Mouse (Mus musculus) liver, embryonic 14.5 days (tissue): ENCODE measurements at regions not wholly inside any gene's neighbourhood (a gene's known extent, or its start where the extent isn't known, plus 50 kb on each side); places are given as distances from the start of the nearest gene placed in this dataset.

Source experiments
- ATAC-seq: fragments of 200-750 bp; cut with Nextera tagmentation; 2 replicates; pipeline ENCODE4 v1.8.0; 2017; ENCODE audit warnings: moderate number of reproducible peaks, mild to moderate bottlenecking, moderate library complexity; ENCODE audit not compliant: insufficient read depth
- DNase-seq, 3 experiments: peaks; one replicate each; pipeline ENCODE4 v3.0.0-alpha.2; 2012 to 2013; ENCODE audit warnings: low read depth in 3 of 3, low spot score in 3 of 3
- H3K27ac ChIP-seq: fragments of 300-500 bp; sonication (generic); 2 replicates; pipeline ENCODE4 v1.5.1; 2014; ENCODE audit warnings: moderate library complexity, mild to moderate bottlenecking, control low read depth, inconsistent platforms
- H3K27me3 ChIP-seq: fragments of 300-500 bp; sonication (generic); 2 replicates; pipeline ENCODE4 v1.6.1; 2014; ENCODE audit warnings: mild to moderate bottlenecking, low read length, moderate library complexity; ENCODE audit not compliant: control insufficient read depth, insufficient read depth
- H3K36me3 ChIP-seq: fragments of 300-500 bp; sonication (generic); replicated peaks from 2 replicates; pipeline ENCODE4 v1.6.1; 2014; ENCODE audit warnings: low read depth; ENCODE audit not compliant: control insufficient read depth, insufficient read depth
- H3K4me1 ChIP-seq, 2 experiments: fragments of 200-500 bp in 1 of 2; fragments of 300-500 bp in 1 of 2; sonication (generic) in 1 of 2; replicated peaks; 2 replicates each; pipeline ENCODE4 v1.6.1; 2012 to 2014; ENCODE audit warnings: antibody characterized with exemption in 1 of 2, inconsistent platforms in 1 of 2, low read length in 1 of 2; ENCODE audit not compliant: control insufficient read depth in 2 of 2, insufficient read depth in 2 of 2
- H3K4me2 ChIP-seq: fragments of 300-500 bp; sonication (generic); 2 replicates; pipeline ENCODE4 v1.6.1; 2014; ENCODE audit warnings: low read depth, mild to moderate bottlenecking, control low read depth, moderate library complexity
- H3K4me3 ChIP-seq, 2 experiments: fragments of 200-500 bp in 1 of 2; fragments of 300-500 bp in 1 of 2; sonication (generic) in 1 of 2; 2 replicates each; pipeline ENCODE4 v1.5.1; 2012 to 2014; ENCODE audit warnings: low read depth in 2 of 2, low read length in 2 of 2, mild to moderate bottlenecking in 2 of 2, control low read depth in 1 of 2, inconsistent platforms in 1 of 2, moderate library complexity in 1 of 2; ENCODE audit not compliant: insufficient read depth in 1 of 2
- H3K9ac ChIP-seq: fragments of 300-500 bp; sonication (generic); replicated peaks from 2 replicates; pipeline ENCODE4 v1.6.1; 2014; ENCODE audit warnings: mild to moderate bottlenecking, control low read depth, moderate library complexity
- H3K9me3 ChIP-seq: fragments of 300-500 bp; sonication (generic); 2 replicates; pipeline ENCODE4 v1.6.1; 2016; ENCODE audit warnings: low read length, mixed read lengths; ENCODE audit not compliant: control insufficient read depth
- CTCF ChIP-seq: IDR thresholded peaks from 2 replicates; pipeline ENCODE4 v1.5.1; 2016; ENCODE audit warnings: antibody characterized with exemption, low read depth, control low read depth
- EP300 ChIP-seq: IDR thresholded peaks from 2 replicates; pipeline ENCODE4 v1.6.1; 2016; ENCODE audit warnings: antibody characterized with exemption, low read depth
- WGBS: fragments of 180-500 bp; shearing (Covaris S2); extraction: QIAGEN DNeasy Blood & Tissue Kit; methylation state at CpG from one replicate; pipeline ENCODE4 v1.1.7; 2014; ENCODE audit not compliant: insufficient replicate concordance; 5-methylcytosine and 5-hydroxymethylcytosine counted together

DNA sequence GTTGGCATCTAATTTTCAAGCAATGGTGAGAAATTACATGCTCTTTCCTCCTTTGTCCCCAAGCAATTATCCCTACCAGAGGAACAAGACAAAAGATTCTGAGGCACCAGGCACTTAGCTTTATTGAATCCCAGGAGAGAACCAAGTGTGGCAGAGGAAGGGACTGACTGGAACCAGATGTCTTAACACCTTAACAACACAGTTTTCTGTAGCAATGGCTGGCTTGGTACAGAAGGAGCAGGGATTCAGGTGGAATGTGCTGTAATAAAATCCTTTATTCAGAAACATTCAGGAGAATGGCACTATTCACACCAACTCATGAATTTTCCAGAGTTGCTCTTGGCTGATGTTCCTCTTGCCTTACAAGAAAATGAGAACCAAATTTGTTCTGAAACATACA lies 315.3 kb upstream of the Tyrp1 start:
- Histone ChIP-seq H3K4me1 (no peaks in the 10 kb centered on the region), H3K27ac (no peak overlapping the region), H3K4me2 (no peak overlapping the region), H3K9me3 (no peaks in the 10 kb centered on the region), H3K27me3 (no peaks in the 10 kb centered on the region), H3K9ac (no peak overlapping the region), H3K36me3 (no peaks in the 10 kb centered on the region), H3K4me3 (no peak overlapping the region)
- ATAC-seq (no peak), DNase-seq (no peak)
- TF ChIP-seq CTCF (no peak), EP300 (no peak)

DNA sequence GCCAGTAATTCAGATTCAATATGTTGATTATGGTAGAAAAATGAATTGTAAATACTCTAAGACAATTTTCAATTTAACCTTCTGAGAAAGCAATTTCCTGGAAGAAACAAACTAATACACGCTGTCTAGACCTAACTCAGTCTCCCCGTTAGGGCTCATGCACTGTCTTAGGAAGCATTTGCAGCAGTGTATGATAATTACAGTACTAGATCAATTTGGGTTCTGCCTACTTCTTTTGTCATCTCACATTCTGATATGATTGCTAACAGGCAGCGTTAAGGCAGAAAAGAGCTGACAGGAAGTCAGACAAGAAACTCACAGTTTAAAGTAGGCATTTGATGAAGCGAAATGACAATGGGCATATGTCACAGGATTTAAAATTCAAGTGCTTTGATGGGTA lies 294.1 kb upstream of the Tyrp1 start:
- Histone ChIP-seq H3K36me3 (no peaks in the 10 kb centered on the region), H3K4me2 (no peak overlapping the region), H3K4me3 (no peak overlapping the region), H3K27ac (no peak overlapping the region), H3K9ac (no peak overlapping the region), H3K27me3 (no peaks in the 10 kb centered on the region), H3K4me1 (no peaks in the 10 kb centered on the region), H3K9me3 (no peaks in the 10 kb centered on the region)
- ATAC-seq (no peak), DNase-seq (no peak)
- no peak for TF ChIP-seq EP300
- no peak for TF ChIP-seq CTCF
- 56% methylated on average over 4 of the region's 4 CpGs for WGBS

DNA sequence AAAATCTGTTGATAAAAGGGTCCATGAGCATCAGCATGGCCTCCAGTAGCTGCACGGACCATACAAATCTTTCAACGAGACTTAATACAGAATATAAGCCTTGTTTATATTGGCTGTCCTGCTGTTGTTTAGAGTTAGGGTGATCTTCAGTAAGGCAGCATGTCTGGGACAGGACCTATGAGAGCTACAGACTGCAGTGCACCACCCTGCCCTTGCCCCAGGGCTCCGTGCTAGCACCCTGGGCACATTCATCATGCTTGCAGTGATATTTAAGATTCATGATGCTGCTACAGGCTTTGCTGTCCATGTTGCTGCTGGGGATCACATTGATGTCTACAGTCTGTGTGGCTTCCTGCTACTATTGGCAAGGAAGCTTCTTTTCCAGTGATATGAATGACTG lies 288.8 kb upstream of the Tyrp1 start:
- Histone ChIP-seq H3K27ac (no peak overlapping the region), H3K9me3 (no peaks in the 10 kb centered on the region), H3K4me1 (no peaks in the 10 kb centered on the region), H3K4me3 (no peak overlapping the region), H3K9ac (no peak overlapping the region), H3K27me3 (no peaks in the 10 kb centered on the region), H3K36me3 (no peaks in the 10 kb centered on the region), H3K4me2 (no peak overlapping the region)
- no peak for ATAC-seq
- no peak for TF ChIP-seq EP300
- TF ChIP-seq CTCF, result no peak
- no peak for DNase-seq
- 65% methylated on average over 3 of the region's 3 CpGs for WGBS

DNA sequence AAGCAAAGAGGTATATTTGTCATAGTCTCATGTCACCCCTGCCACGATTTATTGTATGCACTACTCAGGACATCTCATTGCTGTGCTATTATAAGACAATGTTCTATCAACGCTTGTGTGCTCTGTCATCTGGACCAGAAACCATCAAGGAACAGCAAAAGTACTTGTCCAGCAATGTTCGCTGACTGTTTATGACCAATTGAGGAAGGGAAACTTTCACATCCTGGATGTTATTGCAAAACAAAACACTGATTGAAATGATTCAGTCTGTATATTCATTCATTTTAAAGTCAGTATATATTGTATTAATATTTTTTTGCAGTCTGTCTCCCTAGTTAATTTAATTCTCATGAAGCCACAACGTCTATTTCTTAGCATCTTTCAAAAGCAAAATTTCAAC lies 244.5 kb upstream of the Tyrp1 start:
- DNase-seq (no peak), ATAC-seq (no peak)
- Histone ChIP-seq H3K9ac (no peak overlapping the region), H3K4me1 (no peaks in the 10 kb centered on the region), H3K27me3 (no peaks in the 10 kb centered on the region), H3K4me2 (no peak overlapping the region), H3K9me3 (no peaks in the 10 kb centered on the region), H3K36me3 (no peaks in the 10 kb centered on the region), H3K4me3 (no peak overlapping the region), H3K27ac (no peak overlapping the region)
- TF ChIP-seq CTCF (no peak), EP300 (no peak)
- 49% methylated on average over 4 of the region's 4 CpGs for WGBS

DNA sequence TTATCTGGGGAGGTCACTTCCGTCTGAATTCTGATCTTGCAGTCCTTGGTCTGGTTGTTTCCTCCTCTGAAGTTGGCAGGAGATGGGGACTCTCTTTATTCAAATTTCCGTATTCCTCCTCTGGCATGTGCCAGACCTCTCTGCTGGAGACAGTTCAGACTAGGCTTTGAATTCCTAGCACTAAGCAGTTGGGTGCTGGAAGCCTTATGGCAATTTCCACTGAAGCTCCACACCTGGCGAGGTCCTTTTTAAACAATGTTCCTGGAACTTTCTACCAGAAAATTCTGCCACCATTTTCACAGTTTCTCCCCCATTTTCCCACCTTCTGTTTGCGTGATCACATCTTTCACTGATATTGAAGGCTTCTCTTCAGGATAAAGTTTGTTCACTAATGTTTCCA lies 205.7 kb upstream of the Tyrp1 start:
- TF ChIP-seq EP300 (no peak), CTCF (no peak)
- ATAC-seq, result no peak
- WGBS, result 54% methylated on average over 4 of the region's 4 CpGs

DNA sequence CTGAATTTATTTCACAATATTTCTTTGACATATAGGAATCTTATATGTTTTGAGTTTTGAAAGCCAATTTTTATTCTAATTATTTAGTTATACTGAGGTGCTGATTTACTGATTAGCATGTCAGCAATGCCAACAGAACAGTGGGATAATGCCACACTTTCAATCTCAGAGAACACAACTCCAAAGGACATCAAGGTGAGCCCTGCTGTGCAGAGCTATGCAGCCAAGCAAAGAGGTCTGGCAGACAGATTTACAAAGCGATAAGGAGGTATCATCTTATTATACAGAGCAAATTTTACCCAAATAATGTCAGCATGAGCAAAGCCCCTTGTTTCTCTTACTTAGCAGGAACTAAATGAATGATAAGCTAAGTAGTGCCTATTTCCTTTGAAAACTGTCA lies 204.7 kb upstream of the Tyrp1 start:
- no peaks in the 10 kb centered on the region for H3K4me1 ChIP-seq
- H3K27ac ChIP-seq, result no peak overlapping the region
- DNase-seq (no peak), ATAC-seq (no peak)
- no peak overlapping the region for H3K9ac ChIP-seq
- H3K27me3 ChIP-seq, result no peaks in the 10 kb centered on the region
- H3K36me3 ChIP-seq, result no peaks in the 10 kb centered on the region
- WGBS, result 63% methylated on average over 1 of the region's 1 CpGs
- TF ChIP-seq EP300 (no peak), CTCF (no peak)
- no peak overlapping the region for H3K4me3 ChIP-seq
- no peak overlapping the region for H3K4me2 ChIP-seq
- H3K9me3 ChIP-seq, result no peaks in the 10 kb centered on the region

More for the DNA sequence above, 205.7 kb upstream of the Tyrp1 start:
- Histone ChIP-seq H3K9me3 (no peaks in the 10 kb centered on the region), H3K4me3 (no peak overlapping the region), H3K27ac (no peak overlapping the region), H3K4me1 (no peaks in the 10 kb centered on the region), H3K9ac (no peak overlapping the region), H3K36me3 (no peaks in the 10 kb centered on the region), H3K27me3 (no peaks in the 10 kb centered on the region), H3K4me2 (no peak overlapping the region)
- DNase-seq, result no peak
